Comparison of ENCODE assay signal across 16 mouse cellular contexts in the genomic region with DNA sequence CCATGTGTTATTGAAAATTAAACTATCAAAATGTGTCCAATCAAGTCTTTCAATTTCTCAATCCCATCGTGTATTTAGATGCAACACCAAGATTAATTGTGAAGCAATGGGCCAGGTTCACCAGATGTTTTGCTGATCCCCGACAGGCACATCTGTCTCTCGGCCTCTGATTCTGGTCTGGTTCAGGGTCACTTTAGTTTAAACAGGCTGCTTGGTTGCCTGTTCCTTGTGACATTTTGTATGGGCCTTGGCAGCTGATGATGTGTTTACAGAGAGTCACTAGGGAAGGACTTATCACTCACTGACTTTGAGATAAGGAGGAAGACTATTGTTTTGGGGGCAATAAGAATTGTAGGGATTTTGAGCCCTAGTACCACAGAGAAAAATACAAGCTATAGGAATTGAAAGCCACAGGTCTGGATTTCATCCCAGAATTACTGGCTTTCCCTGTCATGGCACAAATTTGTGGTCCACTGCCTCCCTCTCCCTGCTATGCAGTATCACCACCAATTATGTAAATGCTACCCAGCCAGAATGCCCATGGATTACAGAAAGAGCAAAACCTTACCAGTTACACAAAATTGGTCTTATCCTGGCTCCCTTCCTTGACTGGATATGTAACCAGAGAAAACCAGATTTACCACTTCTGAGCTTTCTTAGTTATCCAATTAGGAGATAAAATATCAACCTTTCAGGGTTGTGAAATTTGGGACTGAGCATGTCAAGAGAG.
DNase-seq lines count a peak whose midpoint lies in the region; ATAC-seq lines count a peak whose summit lies in the region.
"Had no signal": no experiment of that assay in that cellular context is flagged by ENCODE, and none has a peak within 500 bp of the region (broad histone marks: within the 10 kb centered on the region; RNA-seq: fewer than 3 reads in every experiment).

No protein-coding gene starts in this region.

- H3K9ac ChIP-seq in heart, embryonic 11.5 days (ENCODE audit: low read depth, low read length), result no peak overlapping the region
- no peak overlapping the region for H3K9ac ChIP-seq in embryonic facial prominence, embryonic 14.5 days (ENCODE audit: low read depth, low read length)
- H3K9ac ChIP-seq: forebrain, embryonic 12.5 days; hindbrain, embryonic 13.5 days had no signal

- DNase-seq in adrenal gland, adult 8-10 months, result peak; percentile 25
- no peak for DNase-seq in adrenal gland, adult 18-20 months (ENCODE audit: low spot score in 2 of 2)
- peak; percentile 1 to 4 for DNase-seq in heart, adult 18-20 months
- peak; percentile 85 for DNase-seq in embryonic facial prominence, embryonic 14.5 days (ENCODE audit: low spot score)
- DNase-seq in lung, postnatal 36 days, result peak; percentile 40
- DNase-seq in testis, postnatal 10 days (ENCODE audit: low spot score), result no peak
- DNase-seq: cerebellum, adult 18-20 months; cerebellum, adult 9-11 months; cerebellum, postnatal 36 days; gastrocnemius, postnatal 14 days; heart, postnatal 10 days had no signal

- no peaks in the 10 kb centered on the region for H3K27me3 ChIP-seq in heart, embryonic 11.5 days (ENCODE audit: control insufficient read depth, insufficient read depth, low read length)
- no peaks in the 10 kb centered on the region for H3K27me3 ChIP-seq in embryonic facial prominence, embryonic 14.5 days (replicated peaks; ENCODE audit: control insufficient read depth, insufficient read depth, low read length)
- H3K27me3 ChIP-seq: forebrain, embryonic 12.5 days; hindbrain, embryonic 13.5 days had no signal

- no peak for ATAC-seq in heart, embryonic 11.5 days (replicated peaks; ENCODE audit: insufficient number of reproducible peaks, low FRiP score, low TSS enrichment)
- ATAC-seq in embryonic facial prominence, embryonic 14.5 days (ENCODE audit: low read depth), result peak; percentile 76; the same call in 1 of the 2 replicates
- ATAC-seq: forebrain, embryonic 16.5 days; hindbrain, postnatal 0 days had no signal

- H3K36me3 ChIP-seq in heart, embryonic 11.5 days (ENCODE audit: control insufficient read depth, insufficient read depth, low read length), result no peaks in the 10 kb centered on the region
- no peaks in the 10 kb centered on the region for H3K36me3 ChIP-seq in embryonic facial prominence, embryonic 14.5 days (ENCODE audit: control insufficient read depth, insufficient read depth, low read length)
- H3K36me3 ChIP-seq: forebrain, embryonic 12.5 days; hindbrain, embryonic 13.5 days had no signal

- H3K4me1 ChIP-seq in heart, embryonic 11.5 days (ENCODE audit: control insufficient read depth, insufficient read depth, low read length), result no peaks in the 10 kb centered on the region
- H3K4me1 ChIP-seq in embryonic facial prominence, embryonic 14.5 days (ENCODE audit: control insufficient read depth, insufficient read depth, low read length), result no peaks in the 10 kb centered on the region

- no peak overlapping the region for H3K4me2 ChIP-seq in heart, embryonic 11.5 days
- no peak overlapping the region for H3K4me2 ChIP-seq in embryonic facial prominence, embryonic 14.5 days (ENCODE audit: low read depth, low read length)
- H3K4me2 ChIP-seq: forebrain, embryonic 12.5 days; hindbrain, embryonic 13.5 days had no signal

- no peak overlapping the region for H3K4me3 ChIP-seq in heart, embryonic 11.5 days (ENCODE audit: low read depth, low read length)
- H3K4me3 ChIP-seq in embryonic facial prominence, embryonic 14.5 days (ENCODE audit: low read depth, low read length), result no peak overlapping the region
- H3K4me3 ChIP-seq: forebrain, embryonic 12.5 days; hindbrain, embryonic 13.5 days had no signal

- H3K27ac ChIP-seq in heart, embryonic 11.5 days (ENCODE audit: low read depth, low read length), result no peak overlapping the region
- H3K27ac ChIP-seq in embryonic facial prominence, embryonic 14.5 days (replicated peaks; ENCODE audit: low read depth, low read length), result no peak overlapping the region
- H3K27ac ChIP-seq: forebrain, embryonic 12.5 days; hindbrain, embryonic 13.5 days; hindbrain, postnatal 0 days had no signal

- WGBS in heart, embryonic 11.5 days (ENCODE audit: insufficient replicate concordance), result 32% methylated on average over 3 of the region's 3 CpGs
- 46% methylated on average over 3 of the region's 3 CpGs for WGBS in embryonic facial prominence, embryonic 14.5 days

- H3K9me3 ChIP-seq in heart, embryonic 11.5 days (replicated peaks; ENCODE audit: control insufficient read depth, low read length), result no peaks in the 10 kb centered on the region
- no peaks in the 10 kb centered on the region for H3K9me3 ChIP-seq in embryonic facial prominence, embryonic 14.5 days (ENCODE audit: control insufficient read depth, low read length)
- H3K9me3 ChIP-seq: forebrain, embryonic 12.5 days; hindbrain, embryonic 13.5 days had no signal

Comparison
In these comparisons a context has a peak if more than half of its experiments do, and no peak if none do; other contexts are left out.
1. DNase-seq: peak in adrenal gland, adult 8-10 months (single experiment), heart, adult 18-20 months (2 of 2), embryonic facial prominence, embryonic 14.5 days (single experiment) and lung, postnatal 36 days (single experiment); none in adrenal gland, adult 18-20 months (0 of 2) and testis, postnatal 10 days (single experiment).